Mouse (Mus musculus) olfactory bulb, adult 2 months (tissue): Measurements from ENCODE around the gene Adk.

Experiments used
- CTCF ChIP-seq: fragments of 200-500 bp; IDR thresholded peaks from 2 replicates; pipeline ENCODE4 v1.5.1; 2012; ENCODE audit warnings: low read depth, mild to moderate bottlenecking, low read length, moderate library complexity; ENCODE audit not compliant: insufficient read depth
- POLR2A ChIP-seq: fragments of 200-500 bp; IDR thresholded peaks from 2 replicates; pipeline ENCODE4 v1.6.1; 2012; ENCODE audit warnings: mild to moderate bottlenecking, low read depth, low read length, moderate library complexity; ENCODE audit not compliant: insufficient read depth

DNA sequence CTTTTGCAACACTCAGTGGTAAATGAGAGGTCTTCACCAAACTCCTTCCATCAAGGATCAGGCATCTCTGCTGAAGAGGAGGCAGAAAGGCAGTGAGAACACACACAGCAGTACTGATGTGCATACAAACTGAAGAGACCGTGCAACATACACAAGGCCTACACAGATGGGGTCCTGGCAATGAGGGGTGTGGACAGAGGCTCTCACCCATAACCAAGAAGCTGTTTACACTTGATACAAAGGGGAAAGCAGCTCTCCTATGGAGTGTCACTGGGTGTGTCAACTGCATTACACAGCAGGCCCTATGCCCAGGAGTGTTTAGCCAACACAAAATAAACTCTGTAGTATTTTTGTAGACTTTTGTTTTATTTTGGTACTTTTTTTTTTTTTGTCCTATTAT lies 59.1 kb downstream of the Adk start:
- TF ChIP-seq POLR2A (no peak), CTCF (no peak)
